In the genomic region with DNA sequence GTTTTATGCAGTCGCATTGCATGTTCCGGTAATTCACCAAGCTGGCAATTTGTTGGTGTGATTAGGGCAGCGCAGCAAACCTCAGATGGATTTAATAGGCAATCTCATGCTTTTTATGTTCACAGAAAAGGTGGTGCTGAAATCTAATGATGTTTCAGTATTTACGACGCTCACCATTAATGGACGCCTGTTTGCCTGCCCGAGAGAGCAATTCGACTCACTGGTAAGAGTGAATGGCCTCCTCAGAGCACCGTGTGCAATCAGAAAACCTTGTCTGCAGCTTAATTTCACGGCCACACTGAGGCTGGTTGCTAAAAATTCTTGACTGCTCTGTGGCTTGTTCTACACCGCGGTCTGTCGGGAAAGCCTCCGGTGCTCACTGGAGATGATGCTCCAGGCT, we compare ENCODE assay signal across 23 mouse cellular contexts. TPM values are rescaled to one million over a fixed set of nuclear protein-coding genes. Genes with fewer than 3 reads are reported as not detected.
DNase-seq lines count a peak whose midpoint lies in the region; ATAC-seq and TF ChIP-seq lines count a peak whose summit lies in the region.
"Had no signal": no experiment of that assay in that cellular context is flagged by ENCODE, and none has a peak within 500 bp of the region (broad histone marks: within the 10 kb centered on the region; RNA-seq: fewer than 3 reads in every experiment).

No protein-coding gene starts in this region.

- H3K9me3 ChIP-seq in hindbrain, embryonic 13.5 days = no peaks in the 10 kb centered on the region
- no peaks in the 10 kb centered on the region for H3K9me3 ChIP-seq in hindbrain, postnatal 0 days (ENCODE audit: low read length)
- H3K9me3 ChIP-seq in limb, embryonic 11.5 days (ENCODE audit: control insufficient read depth, low read length) = no peaks in the 10 kb centered on the region
- no peaks in the 10 kb centered on the region for H3K9me3 ChIP-seq in neural tube, embryonic 12.5 days
- H3K9me3 ChIP-seq: forebrain, embryonic 10.5 days; heart, embryonic 15.5 days; intestine, embryonic 15.5 days; lung, embryonic 15.5 days had no signal

- H3K4me1 ChIP-seq in hindbrain, embryonic 13.5 days (replicated peaks) = 0 out of 2 replicates have a peak, but pooled peaks cover 3% of the 10 kb centered on the region
- no peaks in the 10 kb centered on the region for H3K4me1 ChIP-seq in hindbrain, postnatal 0 days (ENCODE audit: insufficient read depth, low read length)
- H3K4me1 ChIP-seq in limb, embryonic 11.5 days (ENCODE audit: control insufficient read depth, insufficient read depth, low read length) = peaks cover 8% of the 10 kb centered on the region
- 0 out of 2 replicates have a peak, but pooled peaks cover 5% of the 10 kb centered on the region for H3K4me1 ChIP-seq in neural tube, embryonic 12.5 days
- H3K4me1 ChIP-seq: forebrain, embryonic 10.5 days; intestine, embryonic 15.5 days had no signal

- H3K27me3 ChIP-seq in hindbrain, embryonic 13.5 days = peaks cover 45% of the 10 kb centered on the region
- no peaks in the 10 kb centered on the region for H3K27me3 ChIP-seq in hindbrain, postnatal 0 days (ENCODE audit: insufficient read depth, low read length)
- H3K27me3 ChIP-seq in limb, embryonic 11.5 days (ENCODE audit: control insufficient read depth, insufficient read depth, low read length) = no peaks in the 10 kb centered on the region
- H3K27me3 ChIP-seq in neural tube, embryonic 12.5 days (replicated peaks) = peaks cover 73% of the 10 kb centered on the region
- H3K27me3 ChIP-seq: heart, embryonic 15.5 days; intestine, embryonic 15.5 days; lung, embryonic 15.5 days; Patski had no signal

- TF ChIP-seq POLR2A in brain, embryonic 14.5 days (IDR thresholded peaks at IDR 0.05; ENCODE audit: borderline replicate concordance, extremely low read depth, insufficient read depth, insufficient read length, poor library complexity, severe bottlenecking) = no peak

- no peak for DNase-seq in hindbrain, postnatal 0 days (ENCODE audit: low spot score)
- peak; percentile 47 for DNase-seq in brain, embryonic 14.5 days (ENCODE audit: low read depth)
- peak; percentile 44 for DNase-seq in limb, embryonic 11.5 days (ENCODE audit: low spot score)
- no peak for DNase-seq in c-Kit-positive CD71-positive TER-119-positive erythroid progenitor cells, embryonic 14.5 days (ENCODE audit: low spot score)
- no peak for DNase-seq in liver
- DNase-seq: adrenal gland, adult 8-10 months; cerebellum, adult 18-20 months; cerebellum, postnatal 25 days; embryo, embryonic 11 days; forebrain, postnatal 0 days; heart, adult 18-20 months; kidney, adult 9 months; kidney, postnatal 25 days; right cerebral cortex, postnatal 4 days; thymus, postnatal 14 days had no signal

- WGBS in hindbrain, embryonic 13.5 days = 59% methylated on average over 14 of the region's 14 CpGs
- 67% methylated on average over 14 of the region's 14 CpGs for WGBS in hindbrain, postnatal 0 days
- 27% methylated on average over 14 of the region's 14 CpGs for WGBS in limb, embryonic 11.5 days
- 22% methylated on average over 14 of the region's 14 CpGs for WGBS in neural tube, embryonic 12.5 days

- no peaks in the 10 kb centered on the region for H3K36me3 ChIP-seq in hindbrain, embryonic 13.5 days
- no peaks in the 10 kb centered on the region for H3K36me3 ChIP-seq in hindbrain, postnatal 0 days (ENCODE audit: insufficient read depth, low read length)
- no peaks in the 10 kb centered on the region for H3K36me3 ChIP-seq in limb, embryonic 11.5 days (ENCODE audit: control insufficient read depth, insufficient read depth, low read length)
- no peaks in the 10 kb centered on the region for H3K36me3 ChIP-seq in neural tube, embryonic 12.5 days
- H3K36me3 ChIP-seq: forebrain, embryonic 10.5 days; heart, embryonic 15.5 days; intestine, embryonic 15.5 days; lung, embryonic 15.5 days had no signal

- ATAC-seq in hindbrain, embryonic 13.5 days (ENCODE audit: low FRiP score) = no peak
- ATAC-seq in hindbrain, postnatal 0 days = no peak
- no peak for ATAC-seq in limb, embryonic 11.5 days (ENCODE audit: insufficient number of reproducible peaks, low FRiP score, low TSS enrichment, low read depth)
- peak; percentile 44; the same call in 1 of the 2 replicates for ATAC-seq in neural tube, embryonic 12.5 days (ENCODE audit: low FRiP score, low read depth)
- ATAC-seq: forebrain, postnatal 0 days; intestine, embryonic 15.5 days; Patski had no signal

- H3K27ac ChIP-seq in hindbrain, embryonic 13.5 days = peak overlapping the region; percentile 58
- H3K27ac ChIP-seq in hindbrain, postnatal 0 days = no peak overlapping the region
- 0 out of 2 replicates have a peak overlapping the region, but pooled peaks have one; percentile 6 for H3K27ac ChIP-seq in limb, embryonic 11.5 days (replicated peaks; ENCODE audit: low read depth, low read length)
- H3K27ac ChIP-seq in neural tube, embryonic 12.5 days = 0 out of 2 replicates have a peak overlapping the region, but pooled peaks have one; percentile 32
- H3K27ac ChIP-seq: forebrain, embryonic 10.5 days; heart, embryonic 15.5 days; intestine, embryonic 15.5 days; liver, embryonic 14.5 days; lung, embryonic 15.5 days had no signal

- peak overlapping the region; percentile 15; the same call in 1 of the 2 replicates for H3K4me2 ChIP-seq in hindbrain, embryonic 13.5 days
- no peak overlapping the region for H3K4me2 ChIP-seq in hindbrain, postnatal 0 days (ENCODE audit: low read depth, low read length)
- peak overlapping the region; percentile 26; the same call in 1 of the 2 replicates for H3K4me2 ChIP-seq in limb, embryonic 11.5 days (ENCODE audit: low read depth, severe bottlenecking)
- peak overlapping the region; percentile 44 for H3K4me2 ChIP-seq in neural tube, embryonic 12.5 days (replicated peaks)
- H3K4me2 ChIP-seq: heart, embryonic 15.5 days; intestine, embryonic 15.5 days; lung, embryonic 15.5 days had no signal

- H3K9ac ChIP-seq in hindbrain, embryonic 13.5 days = no peak overlapping the region
- H3K9ac ChIP-seq in hindbrain, postnatal 0 days (replicated peaks; ENCODE audit: low read length) = no peak overlapping the region
- no peak overlapping the region for H3K9ac ChIP-seq in limb, embryonic 11.5 days (ENCODE audit: low read length)
- no peak overlapping the region for H3K9ac ChIP-seq in neural tube, embryonic 12.5 days
- H3K9ac ChIP-seq: forebrain, postnatal 0 days; heart, embryonic 15.5 days; intestine, embryonic 15.5 days; liver, embryonic 14.5 days; lung, embryonic 15.5 days had no signal

- no peak overlapping the region for H3K4me3 ChIP-seq in hindbrain, embryonic 13.5 days
- H3K4me3 ChIP-seq in hindbrain, postnatal 0 days (ENCODE audit: low read length) = no peak overlapping the region
- H3K4me3 ChIP-seq in limb, embryonic 11.5 days (ENCODE audit: low read depth, low read length) = no peak overlapping the region
- no peak overlapping the region for H3K4me3 ChIP-seq in neural tube, embryonic 12.5 days
- H3K4me3 ChIP-seq: forebrain, embryonic 10.5 days; heart, embryonic 15.5 days; intestine, embryonic 15.5 days; lung, embryonic 15.5 days had no signal

- no peak for TF ChIP-seq CTCF in hindbrain, postnatal 0 days (IDR thresholded peaks at IDR 0.05; ENCODE audit: low read depth)
- TF ChIP-seq CTCF in brain, embryonic 14.5 days (IDR thresholded peaks at IDR 0.05; ENCODE audit: borderline replicate concordance, extremely low read depth, insufficient read depth, insufficient read length) = no peak

RNA-seq across cellular contexts. Expression of gene Map3k20, which starts 56.6 kb away (rescaled TPM):
- 3.8 and 4.1 TPM in 2 replicates for polyA plus RNA-seq in hindbrain, embryonic 13.5 days (2015; fragmentation: Nextera tagmentation; extraction: Ambion mirVana)
- 6.0 and 6.6 TPM in 2 replicates for total RNA-seq in hindbrain, postnatal 0 days (2014; rRNA removed)
- 3.5 and 3.6 TPM in 2 replicates for polyA plus RNA-seq in hindbrain, postnatal 0 days (2015; fragmentation: Nextera tagmentation; extraction: Ambion mirVana)
- 4.9 and 6.4 TPM in 2 replicates for polyA plus RNA-seq in brain, embryonic 14.5 days (2012; rRNA removed)
- polyA plus RNA-seq in limb, embryonic 11.5 days (2014; fragmentation: Nextera tagmentation; extraction: Ambion mirVana) = 10.1 and 10.6 TPM in 2 replicates
- polyA plus RNA-seq in neural tube, embryonic 12.5 days (2016; fragmentation: Nextera tagmentation; extraction: Ambion mirVana) = 5.8 and 6.8 TPM in 2 replicates

Comparison
In these comparisons a context has a peak if more than half of its experiments do, and no peak if none do; other contexts are left out.
1. DNase-seq: peak in brain, embryonic 14.5 days (single experiment) and limb, embryonic 11.5 days (single experiment); none in hindbrain, postnatal 0 days (single experiment), c-Kit-positive CD71-positive TER-119-positive erythroid progenitor cells, embryonic 14.5 days (single experiment) and liver (single experiment).